Mouse (Mus musculus) heart, postnatal 14 days (tissue): Measurements from ENCODE around the gene Ttll3. TPM values are rescaled to one million over a fixed set of nuclear protein-coding genes. Genes with fewer than 3 reads are reported as not detected.

Experiments used
- DNase-seq, 2 experiments: peaks; one replicate each; pipeline ENCODE4 v3.0.0; 2021 to 2022
- intact Hi-C: fragments of 180-260 bp; cut with DNase I; formaldehyde crosslinking; loops from one replicate; pipeline ENCODE4 v1.15.1; 2025
- microRNA-seq, 2 experiments: library from miRNA; unstranded; fragments of <30 nt; microRNA quantifications; one replicate each; pipeline ENCODE4 v1.2.0; 2021 to 2022
- total RNA-seq, 2 experiments: library from RNA; stranded (reverse); gene quantifications; 2 replicates each; pipeline ENCODE4 v1.2.3; 2021

Gene Ttll3
- total RNA-seq, 2 experiments from 2014 or later, result 1.8 to 2.1 TPM

DNA sequence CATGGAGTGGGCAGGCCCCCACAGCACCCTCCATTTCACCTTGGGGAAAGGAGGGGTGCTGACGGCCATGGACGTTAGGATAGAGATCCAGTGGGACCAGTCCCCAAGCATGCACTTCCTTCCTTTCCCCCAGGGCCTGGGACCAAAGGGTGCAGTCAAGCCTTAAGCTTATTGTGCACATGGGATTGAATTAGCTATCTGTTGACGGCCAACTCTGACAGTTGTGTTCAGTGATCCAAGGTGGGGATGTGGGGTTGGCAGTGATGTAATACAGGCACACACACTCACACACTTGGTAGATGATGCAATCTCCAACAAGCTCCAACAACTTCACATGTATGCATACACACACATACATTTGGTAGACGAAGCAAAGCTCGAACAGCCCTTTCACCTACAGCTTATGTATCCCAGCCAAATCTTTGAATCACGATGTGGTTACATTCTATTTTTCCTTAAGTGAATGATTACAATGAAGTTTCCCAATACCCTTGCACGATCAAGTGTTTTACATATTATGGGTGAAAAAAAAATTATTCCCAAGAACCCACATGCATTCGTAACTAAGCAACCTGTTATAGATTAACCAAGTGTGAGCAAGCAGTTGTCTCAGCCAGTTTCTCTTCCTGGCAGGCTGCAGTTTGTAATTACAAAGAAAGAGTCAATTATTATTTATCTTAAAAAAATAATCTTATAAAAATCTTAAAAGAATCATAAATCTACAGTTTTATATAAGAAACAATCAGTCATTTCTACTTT is 55.3 kb downstream of the Ttll3 start:
- intact Hi-C loops, result no loop called here

DNA sequence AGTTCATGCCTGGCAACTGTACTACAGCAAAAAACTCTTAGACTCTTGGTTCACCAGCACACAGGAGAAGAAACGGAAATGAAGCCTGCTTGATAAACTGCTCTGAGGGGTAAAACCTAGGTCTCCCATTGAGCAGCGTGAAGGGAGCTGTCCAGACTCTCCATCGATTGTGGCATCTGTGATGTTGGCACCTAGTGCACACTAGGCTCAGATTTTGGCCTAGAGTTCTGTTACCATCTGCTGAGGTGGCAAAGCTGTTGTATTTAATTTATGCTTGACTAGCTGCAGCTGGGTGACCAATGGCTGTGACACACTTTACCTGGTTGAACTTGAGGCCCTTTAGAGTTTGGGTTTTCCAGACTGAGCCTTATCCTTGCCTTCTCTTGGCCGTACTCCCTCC is 58.6 kb downstream of the Ttll3 start:
- no peak for DNase-seq
- intact Hi-C loops, result no loop called here

More for the DNA sequence above, 55.3 kb downstream of the Ttll3 start:
- DNase-seq, result no peak

DNA sequence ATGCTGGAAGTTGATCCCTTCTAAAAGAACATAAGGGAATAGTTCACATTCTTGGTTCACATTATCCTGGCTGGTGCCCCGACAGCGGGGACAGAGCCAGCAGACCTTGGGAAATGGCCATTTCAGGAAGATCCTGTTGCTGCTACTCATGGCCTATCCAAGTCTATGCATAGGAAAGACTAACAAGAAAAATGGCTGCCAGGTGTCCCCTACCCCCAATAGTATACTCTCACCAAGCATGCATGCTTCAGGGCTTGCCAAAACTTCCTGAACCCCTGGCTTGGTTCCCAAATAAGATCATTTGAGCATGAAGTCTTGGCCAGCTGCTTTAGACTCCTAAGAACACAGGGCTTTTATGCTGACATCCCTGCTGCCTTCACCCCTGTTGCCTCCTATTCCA is 62.8 kb downstream of the Ttll3 start:
- no peak for DNase-seq
- intact Hi-C loops, result no loop called here

DNA sequence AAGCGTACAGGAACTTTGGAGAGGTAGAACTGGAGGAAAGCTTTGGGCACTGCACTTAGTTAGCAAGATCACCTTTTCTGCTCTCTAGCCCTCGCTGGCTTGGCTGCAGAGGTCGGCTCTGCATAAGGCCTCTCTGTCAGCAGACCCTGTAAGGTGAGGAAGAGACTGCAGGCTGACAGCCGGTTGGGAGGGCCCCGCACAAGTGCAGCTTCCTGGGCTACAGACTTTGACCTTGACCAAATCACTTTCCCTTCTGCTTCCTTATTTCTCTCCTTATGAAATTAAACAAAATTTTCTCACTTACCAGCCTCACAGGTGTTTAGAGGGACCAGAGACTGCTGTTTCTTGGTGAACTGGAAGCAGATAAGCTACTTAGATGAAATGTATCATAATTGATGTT is 65.9 kb downstream of the Ttll3 start:
- intact Hi-C loops, result no loop called here
- DNase-seq, result no peak

- intact Hi-C loops, result no loop called here
- no peak for DNase-seq
Measured at GRCm38 (mm10) chr6:113457952-113458534, 69.0 kb downstream of the Ttll3 start, which contains the start of gene Il17re. TSS of gene Il17re (plus strand) at chr6:113458484.

DNA sequence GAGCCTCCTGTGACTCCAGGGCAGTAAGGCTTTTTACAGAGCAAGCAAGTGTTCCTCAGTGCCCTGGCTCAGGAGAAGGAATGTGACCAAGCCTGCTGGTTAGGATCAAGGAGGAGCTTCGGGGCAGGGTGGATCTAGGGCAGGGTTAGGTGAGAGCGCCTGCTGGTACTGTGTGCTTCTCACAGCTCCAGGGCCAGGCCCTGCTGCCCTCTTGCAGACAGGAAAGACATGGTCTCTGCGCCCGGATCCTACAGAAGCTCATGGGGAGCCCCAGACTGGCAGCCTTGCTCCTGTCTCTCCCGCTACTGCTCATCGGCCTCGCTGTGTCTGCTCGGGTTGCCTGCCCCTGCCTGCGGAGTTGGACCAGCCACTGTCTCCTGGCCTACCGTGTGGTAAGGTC is 69.6 kb downstream of the Ttll3 start:
- intact Hi-C loops, result no loop called here
- DNase-seq, result no peak

DNA sequence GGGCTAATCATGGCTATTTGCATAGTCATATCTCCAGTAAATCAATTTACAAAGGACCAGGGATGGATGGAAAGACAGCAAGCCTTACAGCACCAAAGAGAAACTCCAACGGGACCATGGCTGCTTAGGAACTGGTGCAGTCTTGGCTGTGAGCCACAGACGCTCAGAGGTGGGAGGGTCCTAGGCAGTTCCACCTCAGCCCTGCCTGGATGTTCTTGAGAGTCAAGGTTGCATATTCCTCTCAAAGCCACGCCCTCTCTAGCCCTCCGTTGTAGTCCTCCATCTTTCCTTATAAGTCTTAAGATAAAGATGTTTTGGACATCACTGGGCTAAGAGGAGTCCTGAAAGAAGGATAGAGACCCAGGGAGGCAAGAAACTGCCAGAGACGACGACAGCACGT is 75.0 kb downstream of the Ttll3 start:
- intact Hi-C loops, result no loop called here
- no peak for DNase-seq

Small RNA genes lying within 50 kb of the gene (microRNA-seq; reads per million reads assigned to microRNA genes)
- 0 reads per million in 2 experiments for gene Gm24387

Other genes with a start within 250 kb of the Ttll3 start
- gene Lhfpl4, start 193.9 kb upstream of the Ttll3 start, total RNA-seq, result under 1 TPM; 0.31 to 0.32 TPM
- gene Mtmr14, start 151.4 kb upstream of the Ttll3 start, total RNA-seq, result 10 to 100 TPM; 15.0 to 15.3 TPM
- under 1 TPM; 0.05 to 0.29 TPM for gene Cpne9, start 107.0 kb upstream of the Ttll3 start, total RNA-seq
- 10 to 100 TPM; 18.0 to 18.1 TPM for gene Brpf1, start 82.1 kb upstream of the Ttll3 start, total RNA-seq
- gene Ogg1, start 62.3 kb upstream of the Ttll3 start, total RNA-seq, result 1 to 10 TPM; 6.5 to 7.4 TPM
- gene Camk1, start 45.3 kb upstream of the Ttll3 start, total RNA-seq, result 10 to 100 TPM; 66.9 to 71.2 TPM
- 10 to 100 TPM; 19.7 to 22.2 TPM for gene Tada3, start 11.4 kb upstream of the Ttll3 start, total RNA-seq
- 10 to 100 TPM; 78.0 to 99.5 TPM for gene Arpc4, start 11.1 kb upstream of the Ttll3 start, total RNA-seq
- gene Rpusd3, start 30.1 kb downstream of the Ttll3 start, total RNA-seq, result 10 to 100 TPM in 1 of 2 experiments, 1 to 10 TPM in 1; 10.0 to 12.2 TPM
- 10 to 100 TPM in 1 of 2 experiments, 1 to 10 TPM in 1; 4.4 to 17.1 TPM for gene Cidec, start 46.5 kb downstream of the Ttll3 start, total RNA-seq
- 10 to 100 TPM; 24.0 to 24.5 TPM for gene Jagn1, start 53.3 kb downstream of the Ttll3 start, total RNA-seq
- gene Il17re, start 69.2 kb downstream of the Ttll3 start, total RNA-seq, result 1 to 10 TPM; 1.2 to 1.5 TPM
- gene Il17rc, start 82.2 kb downstream of the Ttll3 start, total RNA-seq, result 1 to 10 TPM; 8.7 to 8.9 TPM
- 10 to 100 TPM; 42.1 to 45.2 TPM for gene Creld1, start 94.0 kb downstream of the Ttll3 start, total RNA-seq
- not detected for gene Prrt3, start 112.7 kb downstream of the Ttll3 start, total RNA-seq
- gene Emc3, start 142.4 kb downstream of the Ttll3 start, total RNA-seq, result 10 to 100 TPM; 56.0 to 61.9 TPM
- 1 to 10 TPM; 1.2 TPM for gene Fancd2, start 142.4 kb downstream of the Ttll3 start, total RNA-seq
- not detected for gene Fancd2os, start 211.5 kb downstream of the Ttll3 start, total RNA-seq
- 10 to 100 TPM; 76.1 to 80.0 TPM for gene Brk1, start 215.5 kb downstream of the Ttll3 start, total RNA-seq
- gene Vhl, start 234.7 kb downstream of the Ttll3 start, total RNA-seq, result 10 to 100 TPM; 10.0 to 12.0 TPM
- gene Irak2, start 249.2 kb downstream of the Ttll3 start, total RNA-seq, result 10 to 100 TPM; 12.3 to 14.1 TPM